Mouse (Mus musculus) spleen, adult 2 months (tissue): Measurements from ENCODE around the gene Cacna2d2. TPM values are rescaled to one million over a fixed set of nuclear protein-coding genes. Genes with fewer than 3 reads are reported as not detected.
A peak's percentile ranks its signal among the peaks of the same experiment; 100 is the strongest.

Experiments used
- DNase-seq, 2 experiments: peaks; one replicate each; pipeline versions ENCODE4 v3.0.0 to v3.0.0-alpha.2; 2012 to 2021; ENCODE audit warnings: low spot score in 2 of 2, low read depth in 1 of 2
- H3K27ac ChIP-seq: fragments of 200-500 bp; 2 replicates; pipeline ENCODE4 v1.5.1; 2012; ENCODE audit warnings: low read length, inconsistent platforms; ENCODE audit not compliant: insufficient read depth
- H3K27me3 ChIP-seq: fragments of 200-500 bp; 2 replicates; pipeline ENCODE4 v1.6.1; 2012; ENCODE audit warnings: mild to moderate bottlenecking, moderate library complexity, low read length, inconsistent platforms; ENCODE audit not compliant: control insufficient read depth, insufficient read depth
- H3K36me3 ChIP-seq: fragments of 200-500 bp; 2 replicates; pipeline ENCODE4 v1.6.1; 2012; ENCODE audit warnings: mild to moderate bottlenecking, low read length, inconsistent platforms; ENCODE audit not compliant: control insufficient read depth, insufficient read depth
- H3K4me1 ChIP-seq: fragments of 200-500 bp; 2 replicates; pipeline ENCODE4 v1.6.1; 2011; ENCODE audit warnings: inconsistent platforms; ENCODE audit not compliant: control insufficient read depth, insufficient read depth, insufficient read length
- H3K4me3 ChIP-seq: fragments of 200-500 bp; 2 replicates; pipeline ENCODE4 v1.5.1; 2011; ENCODE audit warnings: mild to moderate bottlenecking, inconsistent platforms; ENCODE audit not compliant: insufficient read depth, insufficient read length; ENCODE audit errors: extremely low read depth
- CTCF ChIP-seq: fragments of 200-500 bp; IDR thresholded peaks from 2 replicates; pipeline ENCODE4 v1.5.1; 2011; ENCODE audit warnings: mild to moderate bottlenecking, inconsistent platforms; ENCODE audit not compliant: insufficient read depth, insufficient read length, insufficient replicate concordance; ENCODE audit errors: extremely low read depth
- POLR2A ChIP-seq: fragments of 200-500 bp; IDR thresholded peaks from 2 replicates; pipeline ENCODE4 v1.6.1; 2011; ENCODE audit warnings: low read depth, low read length, inconsistent platforms
- WGBS: fragments of 180-500 bp; shearing (Covaris S2); methylation state at CpG from one replicate; pipeline ENCODE4 v1.1.7; 2018; 5-methylcytosine and 5-hydroxymethylcytosine counted together
- polyA plus RNA-seq: library from polyadenylated mRNA; depleted of rRNA; stranded (reverse); fragments of >200 nt; gene quantifications from 2 replicates; pipeline ENCODE4 v1.2.3, GENCODE M21; 2012

Gene Cacna2d2
- polyA plus RNA-seq, 1 experiment: 1.6 TPM

DNA sequence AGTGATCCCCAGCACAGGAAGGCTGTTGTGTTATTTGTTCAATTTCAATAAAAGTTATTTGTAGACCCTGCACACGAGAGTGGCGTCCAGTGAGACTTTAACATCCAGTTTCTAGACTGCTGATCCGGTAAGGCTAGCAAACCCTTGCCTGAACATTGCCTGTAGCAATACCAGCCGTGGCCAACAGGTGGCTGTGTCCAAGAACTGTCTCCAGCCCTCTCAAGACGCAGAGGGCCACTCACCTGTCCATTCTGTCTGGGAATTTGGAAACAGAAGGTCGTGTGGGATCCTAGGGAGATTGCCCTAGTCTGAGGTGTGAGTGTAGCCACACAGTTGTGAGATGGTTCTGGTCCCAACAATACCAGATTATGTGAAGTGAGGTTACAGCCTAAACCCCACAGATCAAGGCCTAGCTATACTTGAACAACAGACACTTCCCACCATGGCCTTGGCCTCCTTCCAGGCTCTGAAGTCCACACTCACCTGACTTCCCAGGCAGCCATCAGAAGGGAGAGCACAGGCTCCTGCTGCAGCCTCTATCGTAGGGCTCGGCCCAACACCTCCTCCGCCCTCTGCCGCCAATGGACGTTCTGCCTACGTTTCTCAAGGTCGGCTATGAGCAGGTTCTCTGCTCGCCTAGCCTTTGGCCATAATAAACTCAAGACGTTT is 166.8 kb downstream of the Cacna2d2 start:
- H3K4me1 ChIP-seq: peaks cover 17% of the 10 kb centered on the region; the same call in 1 of the 2 replicates
- TF ChIP-seq POLR2A (no peak), CTCF (peak; percentile 76; the same call in 1 of the 2 replicates)
- no peak overlapping the region for H3K4me3 ChIP-seq
- H3K36me3 ChIP-seq: peaks cover 7% of the 10 kb centered on the region
- H3K27me3 ChIP-seq: no peaks in the 10 kb centered on the region
- DNase-seq: peak in 1 of 2 experiments; percentile 78
- WGBS: 58% methylated on average over 15 of the region's 15 CpGs
- H3K27ac ChIP-seq: peak overlapping the region; percentile 12; the same call in 1 of the 2 replicates

- 68% methylated on average over 3 of the region's 3 CpGs for WGBS
- H3K36me3 ChIP-seq: peaks cover 2% of the 10 kb centered on the region
- TF ChIP-seq POLR2A (no peak), CTCF (no peak)
- no peak for DNase-seq
- H3K4me3 ChIP-seq: no peak overlapping the region
- H3K27me3 ChIP-seq: no peaks in the 10 kb centered on the region
- H3K4me1 ChIP-seq: peaks cover 17% of the 10 kb centered on the region; the same call in 1 of the 2 replicates
- H3K27ac ChIP-seq: peak overlapping the region; percentile 24; the same call in 1 of the 2 replicates
These were observed 167.4 kb downstream of the Cacna2d2 start for GRCm38 (mm10) chr9:107566855-107567254.

DNA sequence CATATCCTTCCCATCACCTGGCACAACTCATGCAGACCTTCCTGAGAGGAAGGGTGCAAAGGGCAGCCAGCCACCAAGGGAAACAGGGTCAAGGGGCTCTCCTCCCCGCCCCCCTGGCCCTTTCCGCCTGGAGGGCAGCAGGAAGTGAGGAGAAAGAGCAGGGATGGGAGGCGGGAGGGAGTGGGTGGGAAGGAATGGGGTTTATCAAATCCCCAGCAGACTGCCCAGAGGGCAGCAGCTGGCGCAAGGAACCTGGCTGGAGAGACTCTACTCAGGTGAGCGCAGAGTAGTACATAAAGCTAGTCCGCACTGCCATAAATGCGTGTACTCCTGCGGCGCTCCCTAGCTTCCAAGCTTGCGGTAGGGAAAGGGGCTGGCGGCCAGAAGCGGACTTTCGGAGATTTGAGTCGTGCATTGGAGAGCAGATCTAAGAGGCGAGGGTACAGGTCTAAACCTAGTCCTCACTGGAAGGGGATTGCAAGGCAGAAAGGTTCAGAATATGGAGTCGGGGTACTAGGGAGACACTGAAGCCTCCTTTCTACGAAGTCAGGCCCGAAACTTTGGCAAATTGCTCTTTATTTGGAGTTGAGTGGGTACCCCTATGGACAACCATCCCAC is 168.4 kb downstream of the Cacna2d2 start, which contains the start of gene Hyal2:
Hyal2 (plus strand) TSS at position 244 of the 618 bp plus-strand sequence.
- Histone ChIP-seq H3K36me3 (no peaks in the 10 kb centered on the region; the same call in 1 of the 2 replicates), H3K27me3 (no peaks in the 10 kb centered on the region), H3K27ac (peak within 1 kb of the TSS; percentile 62), H3K4me3 (peak within 1 kb of the TSS; percentile 88), H3K4me1 (peaks cover 17% of the 10 kb centered on the region; the same call in 1 of the 2 replicates)
- DNase-seq: no peak
- 74% methylated on average over 18 of the region's 18 CpGs for WGBS
- TF ChIP-seq CTCF (no peak), POLR2A (no peak)

GRCm38 (mm10) chr9:107568331-107569261 is 169.2 kb downstream of the Cacna2d2 start:
- Histone ChIP-seq H3K27me3 (no peaks in the 10 kb centered on the region), H3K27ac (peak overlapping the region; percentile 62), H3K4me1 (peaks cover 15% of the 10 kb centered on the region; the same call in 1 of the 2 replicates), H3K36me3 (no peaks in the 10 kb centered on the region; the same call in 1 of the 2 replicates), H3K4me3 (peak overlapping the region; percentile 88)
- no peak for TF ChIP-seq CTCF
- TF ChIP-seq POLR2A: no peak; the same call in 1 of the 2 replicates
- DNase-seq: peak; percentile 79 to 80
- 2% methylated on average over 41 of the region's 41 CpGs for WGBS

GRCm38 (mm10) chr9:107569270-107569669 is 169.9 kb downstream of the Cacna2d2 start:
- DNase-seq: no peak
- Histone ChIP-seq H3K27me3 (no peaks in the 10 kb centered on the region), H3K4me3 (peak overlapping the region; percentile 88), H3K4me1 (peaks cover 9% of the 10 kb centered on the region; the same call in 1 of the 2 replicates), H3K27ac (peak overlapping the region; percentile 43; the same call in 1 of the 2 replicates), H3K36me3 (no peaks in the 10 kb centered on the region; the same call in 1 of the 2 replicates)
- TF ChIP-seq CTCF (no peak), POLR2A (no peak)
- WGBS: 0% methylated on average over 23 of the region's 23 CpGs

GRCm38 (mm10) chr9:107570016-107570415 is 170.6 kb downstream of the Cacna2d2 start:
- no peak overlapping the region; the same call in 1 of the 2 replicates for H3K4me3 ChIP-seq
- TF ChIP-seq CTCF (no peak), POLR2A (no peak)
- no peak overlapping the region for H3K27ac ChIP-seq
- no peaks in the 10 kb centered on the region; the same call in 1 of the 2 replicates for H3K36me3 ChIP-seq
- H3K27me3 ChIP-seq: no peaks in the 10 kb centered on the region
- WGBS: 79% methylated on average over 13 of the region's 13 CpGs
- DNase-seq: no peak
- H3K4me1 ChIP-seq: peaks cover 9% of the 10 kb centered on the region; the same call in 1 of the 2 replicates
